Mouse (Mus musculus): ENCODE measurements around the gene Ggnbp2.
"Not testable (repeated sequence)": the region's sequence is repeated elsewhere in the genome, so short reads cannot be mapped to it uniquely, and the experiment has no call there.

Gene Ggnbp2

GRCm38 (mm10) chr11:84879772-84880464 lies 9.3 kb upstream of the Ggnbp2 start, which contains the start of the genes Myo19 and Pigw:
Myo19 (plus strand) TSS chr11:84880148.
Pigw (minus strand) TSS chr11:84880285.
- peak; percentile 91 for DNase-seq (ENCODE audit: inconsistent ontology term)

DNA sequence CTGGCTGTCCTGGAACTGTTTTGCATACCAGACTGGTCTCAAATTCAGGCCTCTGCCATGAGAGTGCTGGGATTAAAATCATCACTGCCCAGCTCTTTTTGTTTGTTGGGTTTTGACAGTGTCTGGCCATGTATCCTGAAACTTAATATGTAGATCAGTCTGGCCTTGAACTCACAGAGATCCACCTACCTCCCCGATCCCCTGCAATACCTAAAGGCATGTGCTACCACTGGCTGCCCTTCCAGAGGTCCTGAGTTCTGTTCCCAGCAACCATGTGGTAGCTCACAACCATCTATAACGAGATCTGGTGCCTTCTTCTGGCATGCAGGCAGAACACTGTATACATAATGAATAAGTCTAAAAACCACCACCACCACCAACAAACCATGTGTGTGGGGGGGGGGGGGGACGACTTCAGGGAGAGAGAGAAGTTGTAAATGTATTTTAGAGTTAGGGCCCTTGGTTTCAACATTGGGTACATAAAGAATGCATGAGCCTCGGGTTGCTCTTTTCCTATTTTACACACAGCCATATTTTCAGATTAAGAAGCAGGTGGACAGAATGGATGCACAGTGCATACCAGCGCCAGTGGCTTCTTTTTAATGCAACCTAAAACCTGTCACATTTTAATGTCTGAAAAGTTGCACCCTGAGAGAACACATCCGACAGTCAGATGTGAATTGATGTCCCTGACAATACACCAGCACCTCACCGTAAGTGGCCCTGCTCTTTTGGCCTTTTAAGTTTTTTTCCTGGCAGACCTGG lies 8.6 kb upstream of the Ggnbp2 start:
- DNase-seq (ENCODE audit: inconsistent ontology term): peak; percentile 11

- not testable (repeated sequence) for DNase-seq (ENCODE audit: inconsistent ontology term)
Measured at GRCm38 (mm10) chr11:84876020-84876419, 5.4 kb upstream of the Ggnbp2 start.

DNA sequence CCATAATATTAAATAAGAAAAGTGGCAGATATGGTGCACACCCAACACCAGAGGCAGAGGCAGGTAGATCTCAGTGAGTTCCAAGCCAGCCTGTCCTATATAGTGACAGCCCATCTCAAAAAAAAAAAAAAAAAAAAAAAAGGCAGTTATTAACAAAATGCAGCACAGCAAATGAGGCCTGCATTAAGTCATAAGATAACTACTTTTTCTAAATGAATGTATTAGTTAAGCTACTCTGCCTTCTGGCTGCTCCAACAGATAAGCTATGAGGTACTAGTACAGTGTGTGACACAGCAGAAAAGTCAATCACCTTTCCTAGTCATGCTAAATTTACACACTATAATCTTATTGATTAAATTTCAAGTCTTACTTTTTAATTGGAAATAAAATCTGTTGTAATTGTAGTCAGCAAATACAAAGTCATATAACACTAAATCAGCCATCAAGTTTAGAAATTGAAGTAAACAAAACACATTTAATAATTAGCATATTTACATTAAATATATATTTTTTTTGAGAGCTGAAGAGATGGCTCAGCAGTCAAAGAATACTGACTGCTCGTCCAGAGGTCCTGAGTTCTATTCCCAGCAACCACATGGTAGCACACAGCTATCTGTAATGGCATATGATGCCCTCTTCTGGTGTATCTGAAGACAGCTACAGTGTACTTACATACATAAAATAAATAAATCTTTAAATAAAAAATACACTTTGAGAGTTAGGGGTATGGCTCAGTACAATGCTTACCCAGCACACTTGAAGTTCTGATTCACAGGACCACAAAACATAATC lies 2.6 kb upstream of the Ggnbp2 start:
- no peak for DNase-seq (ENCODE audit: inconsistent ontology term)

DNA sequence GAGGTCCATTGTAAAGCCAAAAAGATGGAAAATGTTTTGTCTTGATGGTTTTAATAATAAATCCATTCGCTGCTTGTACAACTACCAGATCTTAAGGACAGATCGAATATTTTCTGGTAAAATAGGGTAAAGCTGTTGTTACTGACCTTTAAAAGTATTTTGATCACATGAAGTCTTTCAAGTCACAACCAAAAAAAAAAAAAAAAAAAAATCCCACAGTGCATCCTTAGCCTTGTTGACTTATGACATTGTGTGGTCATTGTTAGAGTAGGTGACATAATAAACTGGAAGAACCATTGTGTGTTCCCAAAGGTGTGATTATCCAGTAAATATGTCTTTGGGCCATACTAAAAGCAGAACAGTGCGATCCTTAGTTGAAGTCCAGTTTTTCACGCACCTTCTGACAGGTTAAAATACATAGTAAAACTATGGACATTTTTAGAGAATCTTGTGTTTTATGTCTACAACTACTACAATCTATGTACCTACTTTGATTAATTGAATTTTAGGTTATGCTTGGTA lies 992 bp upstream of the Ggnbp2 start:
- no peak for DNase-seq (ENCODE audit: inconsistent ontology term)

DNA sequence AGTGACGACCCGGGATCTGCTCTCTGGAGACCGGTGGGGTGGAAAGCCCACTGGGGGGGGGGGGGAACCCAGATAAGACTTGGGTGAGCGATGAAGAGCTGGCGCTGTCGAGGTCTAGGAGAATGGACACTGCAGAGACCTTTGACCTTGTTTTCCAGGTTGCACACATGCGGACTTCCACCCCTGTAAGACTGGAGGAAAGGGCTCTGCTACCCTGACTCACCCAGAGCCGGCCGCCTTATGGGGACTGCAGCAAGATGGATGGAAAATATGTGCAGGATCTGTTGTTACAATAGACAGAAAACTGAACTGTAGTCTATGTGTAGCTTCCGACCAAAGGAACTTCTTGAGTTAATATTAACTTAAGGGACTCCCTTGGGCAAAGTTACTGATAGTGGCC lies 429 bp upstream of the Ggnbp2 start:
- DNase-seq (ENCODE audit: inconsistent ontology term): peak; percentile 74

GRCm38 (mm10) chr11:84869537-84870232 lies 932 bp downstream of the Ggnbp2 start:
- peak; percentile 99 for DNase-seq (ENCODE audit: inconsistent ontology term)

- no peak for DNase-seq (ENCODE audit: inconsistent ontology term)
Measured at GRCm38 (mm10) chr11:84868786-84869259, 1.8 kb downstream of the Ggnbp2 start.

- DNase-seq (ENCODE audit: inconsistent ontology term): no peak
Measured at GRCm38 (mm10) chr11:84867586-84867985, 3.0 kb downstream of the Ggnbp2 start.

DNA sequence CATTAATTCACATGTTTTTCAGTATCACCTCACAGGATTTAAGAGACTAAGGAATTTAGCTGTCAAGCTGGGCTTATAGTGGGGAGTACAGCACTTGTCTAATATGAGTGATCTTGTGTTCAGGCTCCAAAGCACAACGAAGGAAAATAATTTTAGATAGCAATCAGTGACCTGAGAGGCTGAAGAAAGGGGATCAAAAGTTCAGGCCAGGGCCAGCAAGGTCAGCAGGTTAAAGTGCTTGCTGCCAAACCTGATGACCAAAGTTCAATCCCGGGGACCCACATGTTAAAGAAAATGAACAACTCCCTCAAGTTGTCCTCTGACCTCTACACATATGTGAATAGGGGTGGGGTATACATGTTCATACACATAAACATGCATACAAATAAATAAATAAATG lies 5.3 kb downstream of the Ggnbp2 start:
- DNase-seq (ENCODE audit: inconsistent ontology term): no peak

DNA sequence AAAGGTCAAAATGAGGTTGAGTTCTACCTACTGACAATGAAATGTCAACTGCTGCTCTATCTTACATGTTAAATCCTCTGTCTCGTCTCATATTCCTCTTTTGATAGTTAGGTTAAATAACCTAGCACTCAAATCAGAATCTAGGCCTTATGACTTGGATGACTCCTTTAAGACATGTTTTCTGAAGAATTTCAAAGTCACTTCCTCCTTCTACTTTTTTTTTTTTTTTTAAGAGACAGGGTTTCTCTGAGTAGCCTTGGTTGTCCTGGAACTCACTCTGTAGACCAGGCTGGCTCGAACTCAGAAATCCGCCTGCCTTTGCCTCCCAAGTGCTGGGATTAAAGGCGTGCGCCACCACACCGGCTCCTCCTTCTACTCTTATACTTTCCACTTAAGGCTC lies 15.3 kb downstream of the Ggnbp2 start:
- DNase-seq (ENCODE audit: inconsistent ontology term): no peak

GRCm38 (mm10) chr11:84847475-84848090 lies 23.0 kb downstream of the Ggnbp2 start:
- DNase-seq (ENCODE audit: inconsistent ontology term): peak; percentile 42

DNA sequence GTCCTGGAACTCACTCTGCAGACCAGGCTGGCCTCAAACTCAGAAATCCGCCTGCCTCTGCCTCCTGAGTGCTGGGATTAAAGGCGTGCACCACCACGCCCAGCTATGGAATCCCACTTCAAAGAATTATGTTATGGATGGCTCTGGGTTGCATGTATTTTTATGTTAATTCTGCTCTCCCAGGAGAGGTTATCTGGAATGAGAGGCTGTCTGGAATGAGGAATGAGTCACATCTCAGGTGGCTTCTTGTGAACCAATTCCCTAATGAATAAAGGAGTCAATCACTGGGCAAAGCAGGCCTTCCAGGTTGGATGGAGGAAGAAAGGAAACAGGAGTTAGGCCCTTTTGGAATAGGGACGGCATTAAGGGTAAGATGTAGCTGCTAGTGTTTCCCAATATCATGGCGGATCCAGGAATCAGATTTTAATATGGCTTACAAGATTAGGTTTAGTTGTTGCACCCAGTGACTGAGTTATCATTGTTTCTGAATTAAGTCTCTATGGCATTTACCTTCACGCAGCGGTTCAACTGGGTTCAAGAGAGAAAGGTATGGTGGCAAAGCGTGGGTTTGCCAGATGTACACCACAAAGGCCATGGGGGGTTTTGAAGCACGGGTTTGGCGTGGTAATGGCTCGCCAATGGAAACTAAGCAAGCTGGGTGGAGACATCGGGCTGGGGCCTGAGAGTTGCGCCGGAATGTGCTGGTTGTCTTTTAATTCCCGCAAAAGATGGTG lies 23.7 kb downstream of the Ggnbp2 start:
- no peak for DNase-seq (ENCODE audit: inconsistent ontology term)

DNA sequence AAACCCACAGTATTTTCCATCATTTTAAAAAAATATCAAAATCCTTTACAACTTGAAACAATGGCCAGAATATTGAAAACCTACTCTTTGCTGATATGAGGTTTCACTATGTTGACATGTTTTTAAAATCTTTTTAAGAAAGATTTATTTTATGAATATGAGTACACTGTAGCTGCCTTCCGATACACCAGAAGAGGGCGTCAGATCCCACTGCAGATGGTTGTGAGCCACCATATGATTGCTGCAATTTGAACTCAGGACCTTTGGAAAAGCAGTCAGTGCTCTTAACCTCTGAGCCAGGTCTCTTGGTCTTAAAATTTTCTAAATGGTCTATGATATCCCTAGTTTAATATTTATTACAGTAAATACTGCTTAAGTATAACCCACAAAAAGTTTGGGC lies 31.3 kb downstream of the Ggnbp2 start:
- DNase-seq (ENCODE audit: inconsistent ontology term): no peak

DNA sequence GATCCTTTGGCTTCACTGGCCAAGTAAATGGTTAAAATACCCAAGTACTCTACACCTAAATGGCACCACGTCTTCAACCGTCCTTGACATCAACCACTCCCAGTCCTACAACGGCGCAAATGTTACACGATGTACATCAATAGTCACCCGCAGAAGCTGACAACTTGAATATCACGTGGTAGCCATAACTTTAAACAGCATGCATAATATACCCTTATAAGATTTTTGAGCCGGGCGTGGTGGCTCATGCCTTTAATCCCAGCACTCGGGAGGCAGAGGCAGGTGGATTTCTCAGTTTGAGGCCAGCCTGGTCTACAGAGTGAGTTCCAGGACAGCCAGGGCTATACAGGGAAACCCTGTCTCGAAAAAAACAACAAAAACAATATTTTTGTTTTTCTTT lies 41.1 kb downstream of the Ggnbp2 start:
- DNase-seq (ENCODE audit: inconsistent ontology term): not testable (repeated sequence)

DNA sequence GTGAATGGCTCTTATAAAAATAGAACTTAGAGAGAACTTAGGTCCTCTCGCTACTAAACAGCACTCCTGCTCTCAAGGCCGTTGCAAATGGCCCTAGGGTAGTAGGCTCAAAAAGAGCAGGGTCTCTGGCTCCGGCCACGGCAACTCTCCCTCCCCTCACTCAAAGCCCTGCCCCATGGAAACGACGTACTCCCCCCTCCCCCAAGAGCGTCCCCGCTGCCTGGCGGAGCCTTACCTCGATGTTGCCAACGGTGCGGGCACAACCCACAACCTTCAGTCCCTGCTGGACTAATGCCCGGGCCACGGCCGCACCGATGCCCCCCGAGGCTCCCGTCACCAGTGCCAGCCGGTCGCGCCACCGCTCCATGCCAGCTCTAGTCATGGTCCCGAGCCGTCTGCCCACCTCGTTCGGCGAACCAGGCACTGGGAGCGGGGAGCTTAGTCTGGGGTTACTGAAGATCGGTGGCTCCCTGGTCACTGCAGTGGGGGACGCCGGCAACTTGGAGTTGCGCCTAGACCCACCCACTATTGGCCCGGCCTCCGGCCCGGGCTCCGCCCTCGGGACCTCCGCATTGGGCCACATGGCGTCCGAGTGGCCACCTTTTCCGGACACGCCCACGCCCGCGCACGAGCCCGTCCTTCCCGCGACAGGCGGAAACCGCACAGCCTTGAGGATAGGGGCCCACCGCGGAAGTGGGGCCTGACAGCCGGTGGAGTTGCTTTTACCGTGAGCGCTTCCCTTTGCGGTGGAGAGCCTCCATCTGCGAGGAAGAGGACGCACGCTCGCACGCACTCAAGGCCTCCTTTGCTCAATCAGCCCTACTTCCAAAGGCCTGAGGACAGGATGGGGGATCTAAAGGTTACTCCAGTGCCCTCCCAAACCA lies 41.9 kb downstream of the Ggnbp2 start, which contains the start of gene Dhrs11:
Dhrs11 (minus strand) TSS at position 479 of the 884 bp plus-strand sequence.
- peak; percentile 95 for DNase-seq (ENCODE audit: inconsistent ontology term)

- no peak for DNase-seq (ENCODE audit: inconsistent ontology term)
Measured at GRCm38 (mm10) chr11:84827901-84828503, 42.6 kb downstream of the Ggnbp2 start.

DNA sequence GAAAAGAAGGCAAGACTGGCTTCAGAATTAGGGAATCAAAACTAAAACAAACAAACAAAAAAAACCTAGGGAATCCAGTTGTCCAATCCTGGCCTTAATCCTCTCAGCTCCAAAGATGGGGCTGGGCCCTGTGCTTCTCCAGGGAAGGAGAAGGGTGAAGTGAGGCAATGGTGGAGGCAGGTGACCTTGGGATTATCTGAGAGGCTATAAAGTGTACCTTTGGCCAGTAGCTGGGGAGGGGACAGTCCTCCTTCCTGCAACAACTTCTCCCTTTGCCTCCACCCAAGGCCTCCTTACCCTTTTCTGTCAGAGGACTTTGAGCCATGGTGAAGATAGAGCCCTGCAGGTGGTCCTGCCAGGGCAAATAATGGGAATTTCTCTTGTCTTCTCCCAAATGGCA lies 43.1 kb downstream of the Ggnbp2 start:
- DNase-seq (ENCODE audit: inconsistent ontology term): no peak

DNA sequence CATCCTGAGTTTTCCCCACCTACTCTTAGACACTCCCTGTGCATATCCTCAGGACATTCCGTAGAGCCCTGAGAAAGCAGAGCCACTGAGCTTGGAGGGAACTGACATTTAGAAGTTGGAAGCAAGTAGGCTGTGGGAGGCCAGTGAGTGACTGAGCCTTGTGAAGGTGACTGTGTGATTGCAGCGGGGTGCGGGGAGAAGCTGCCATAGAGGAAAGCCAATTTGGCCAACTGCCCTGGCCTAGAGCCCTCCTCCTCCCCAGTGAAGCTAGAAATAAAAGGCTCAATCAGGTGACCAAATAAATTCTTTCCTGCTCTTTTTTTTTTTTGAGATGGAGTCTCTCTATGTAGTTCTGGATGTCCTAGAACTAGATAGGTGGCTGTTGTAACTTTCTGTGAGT lies 44.4 kb downstream of the Ggnbp2 start:
- DNase-seq (ENCODE audit: inconsistent ontology term): peak; percentile 61
